Mouse (Mus musculus): Measurements from ENCODE around the gene Flnc. TPM values are rescaled to one million over a fixed set of nuclear protein-coding genes. Genes with fewer than 3 reads are reported as not detected.

Gene Flnc
- polyA plus RNA-seq, 1 experiment: 11.2 TPM

DNA sequence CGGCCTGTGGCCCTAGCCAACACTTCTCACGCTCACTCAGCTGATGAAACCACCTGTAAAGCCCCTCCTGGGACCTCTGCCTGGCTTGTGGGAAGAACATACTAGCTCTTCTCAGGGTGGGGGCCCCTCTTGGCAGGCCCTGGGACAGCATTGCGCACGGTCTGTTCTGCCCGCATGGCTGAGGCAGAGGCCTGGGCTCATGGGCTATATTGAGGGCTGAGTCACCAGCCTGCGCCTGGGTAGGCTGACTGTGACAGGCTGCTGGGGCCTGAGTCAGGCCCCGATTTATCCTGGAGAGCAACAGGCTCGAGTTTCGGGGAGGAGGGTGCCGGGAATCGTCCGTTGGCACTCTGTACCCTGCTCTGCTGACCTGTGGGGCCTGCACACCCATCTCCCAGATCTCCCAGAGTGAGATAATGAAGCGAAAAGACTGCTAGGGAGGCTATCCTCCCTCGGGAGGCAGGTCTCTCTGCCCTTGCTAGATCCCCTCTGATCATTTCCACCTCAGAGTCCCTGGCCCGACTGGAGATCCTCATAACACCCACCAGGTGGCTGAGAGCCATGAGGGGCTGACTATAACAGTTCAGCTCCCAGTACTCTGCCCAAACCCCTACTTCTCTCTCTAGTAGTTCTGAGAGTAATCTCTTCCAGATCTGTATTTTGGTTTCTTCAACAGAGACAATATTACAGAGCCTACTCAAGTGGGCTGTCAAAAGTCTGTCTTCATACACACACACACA is 2.2 kb upstream of the Flnc start:
- H3K4me3 ChIP-seq (replicated peaks; ENCODE audit: extremely low read depth, low read depth, low read length): no peak overlapping the region
- WGBS: 66% methylated on average over 15 of the region's 15 CpGs
- TF ChIP-seq CTCF (IDR thresholded peaks at IDR 0.05; ENCODE audit: insufficient read depth, low read length): no peak
- TF ChIP-seq POLR2A (IDR thresholded peaks at IDR 0.05; ENCODE audit: borderline replicate concordance, extremely low read depth, low read depth, low read length): no peak
- no peak for DNase-seq
- peaks cover 10% of the 10 kb centered on the region; the same call in 1 of the 2 replicates for H3K4me1 ChIP-seq (ENCODE audit: control insufficient read depth, insufficient read depth, low read length)

DNA sequence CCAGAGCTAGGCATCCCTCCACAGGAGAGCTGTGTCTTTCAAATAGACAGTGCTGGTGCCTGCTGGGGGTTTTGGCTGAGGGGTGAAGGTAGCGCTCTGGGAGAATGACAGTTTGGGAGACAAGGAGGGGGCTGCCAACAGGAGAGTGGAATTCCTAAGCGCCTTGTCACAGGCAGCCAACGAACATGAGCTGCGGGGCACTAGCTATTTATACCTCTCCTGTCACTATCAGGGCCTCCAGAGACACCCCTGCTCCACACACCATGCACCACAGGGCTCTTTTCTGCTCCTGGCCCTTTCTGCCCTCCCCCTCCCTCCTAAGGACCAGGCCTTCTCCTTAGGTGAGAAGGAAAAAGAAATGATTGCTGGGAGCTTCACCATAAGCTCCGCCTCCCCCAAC is 1.6 kb upstream of the Flnc start:
- no peak for TF ChIP-seq POLR2A (IDR thresholded peaks at IDR 0.05; ENCODE audit: borderline replicate concordance, extremely low read depth, low read depth, low read length)
- no peak for TF ChIP-seq CTCF (IDR thresholded peaks at IDR 0.05; ENCODE audit: insufficient read depth, low read length)
- Histone ChIP-seq H3K4me1 (ENCODE audit: control insufficient read depth, insufficient read depth, low read length) (peaks cover 10% of the 10 kb centered on the region; the same call in 1 of the 2 replicates), H3K4me3 (replicated peaks; ENCODE audit: extremely low read depth, low read depth, low read length) (no peak overlapping the region)
- DNase-seq: no peak
- WGBS: 47% methylated on average over 5 of the region's 5 CpGs

DNA sequence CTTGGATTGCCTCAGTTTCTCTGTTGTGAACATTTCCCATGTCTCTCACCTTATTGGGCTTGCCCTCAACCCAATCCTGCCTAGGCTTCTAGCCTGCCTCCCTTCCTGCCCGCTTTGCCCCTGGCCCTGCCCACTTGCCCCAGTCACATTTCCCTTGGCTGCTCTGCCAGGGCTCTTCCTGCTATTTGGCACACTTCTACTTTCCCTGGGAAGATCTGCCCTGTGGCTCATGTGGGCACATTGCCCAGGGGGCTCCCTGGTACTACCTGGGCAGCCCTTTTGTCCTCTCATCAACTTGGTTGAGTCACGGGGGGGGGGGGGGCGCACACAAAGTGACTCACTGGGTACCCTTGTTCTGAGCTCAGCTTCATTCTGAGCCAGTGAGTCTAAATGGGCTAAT is 900 bp upstream of the Flnc start:
- no peak overlapping the region for H3K4me3 ChIP-seq (replicated peaks; ENCODE audit: extremely low read depth, low read depth, low read length)
- TF ChIP-seq POLR2A (IDR thresholded peaks at IDR 0.05; ENCODE audit: borderline replicate concordance, extremely low read depth, low read depth, low read length) (no peak), CTCF (IDR thresholded peaks at IDR 0.05; ENCODE audit: insufficient read depth, low read length) (no peak)
- peaks cover 10% of the 10 kb centered on the region; the same call in 1 of the 2 replicates for H3K4me1 ChIP-seq (ENCODE audit: control insufficient read depth, insufficient read depth, low read length)
- DNase-seq: no peak
- WGBS: 42% methylated on average over 3 of the region's 3 CpGs

DNA sequence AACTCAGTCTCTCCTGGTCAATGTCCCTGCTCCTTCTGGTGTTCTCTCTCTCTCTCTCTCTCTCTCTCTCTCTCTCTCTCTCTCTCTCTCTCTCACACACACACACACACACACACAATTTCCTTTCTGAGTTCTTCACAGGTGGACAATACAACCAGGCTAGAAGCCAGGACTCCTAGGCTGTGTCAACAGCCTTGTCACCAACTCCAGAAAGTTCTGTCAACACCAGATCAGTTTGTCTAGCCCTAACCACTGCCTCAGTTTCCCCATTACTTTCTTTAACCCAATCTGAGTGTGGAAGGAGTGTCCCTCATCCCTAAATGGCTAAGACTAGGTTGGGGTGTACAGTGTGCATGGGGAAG is 399 bp upstream of the Flnc start:
- no peak for DNase-seq
- Histone ChIP-seq H3K4me3 (replicated peaks; ENCODE audit: extremely low read depth, low read depth, low read length) (peak overlapping the region; percentile 20), H3K4me1 (ENCODE audit: control insufficient read depth, insufficient read depth, low read length) (peaks cover 10% of the 10 kb centered on the region; the same call in 1 of the 2 replicates)
- TF ChIP-seq CTCF (IDR thresholded peaks at IDR 0.05; ENCODE audit: insufficient read depth, low read length): no peak
- TF ChIP-seq POLR2A (IDR thresholded peaks at IDR 0.05; ENCODE audit: borderline replicate concordance, extremely low read depth, low read depth, low read length): no peak

DNA sequence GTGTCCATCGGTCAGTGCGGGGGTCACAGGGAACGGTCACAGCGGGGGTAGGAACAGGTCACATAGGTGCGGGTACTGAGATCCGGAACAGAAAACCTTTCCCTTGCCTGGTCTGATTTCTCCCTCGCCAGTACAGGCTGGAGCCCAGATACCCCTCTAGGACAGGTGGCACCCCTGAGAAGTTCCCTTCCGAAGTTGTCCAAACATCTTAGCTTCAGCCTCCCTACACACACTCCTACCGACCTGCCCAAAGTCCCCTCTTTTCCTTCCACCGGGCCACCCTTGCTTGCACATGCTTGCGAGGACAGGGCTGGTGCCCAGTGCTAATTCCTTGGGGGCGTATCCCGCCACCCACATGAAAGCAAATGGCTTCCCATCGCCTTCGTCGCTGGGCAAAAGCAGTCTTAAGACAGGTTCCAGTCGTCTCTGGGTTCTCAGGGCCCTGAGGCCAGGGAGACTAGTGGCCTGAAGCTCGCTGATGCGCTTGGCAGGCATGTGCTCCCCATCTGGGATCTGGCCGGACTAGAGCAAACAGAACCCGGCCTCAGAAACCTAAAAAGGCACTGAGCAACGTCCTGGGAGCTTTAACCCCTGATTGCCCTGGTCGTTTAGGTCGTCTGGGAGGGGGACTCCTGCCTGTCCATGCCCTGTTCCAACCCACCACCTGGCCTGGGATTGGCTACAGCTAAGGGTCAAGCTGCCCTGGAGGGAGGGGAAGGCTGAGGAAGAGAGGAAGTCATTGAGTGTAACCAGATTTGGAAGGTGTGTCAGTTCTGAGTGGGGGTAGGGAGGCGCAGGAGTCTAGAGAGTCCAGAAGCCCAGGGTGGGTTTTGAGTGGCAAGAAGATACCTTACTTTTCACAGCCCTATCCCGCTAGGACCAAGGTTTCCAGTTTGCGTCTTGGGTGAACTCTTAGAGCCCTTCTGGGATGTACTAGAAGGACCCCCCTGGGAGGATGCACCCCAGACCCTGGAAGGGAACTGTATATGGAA is 1.0 kb downstream of the Flnc start:
- peak overlapping the region; percentile 62 for H3K4me3 ChIP-seq (replicated peaks; ENCODE audit: extremely low read depth, low read depth, low read length)
- TF ChIP-seq CTCF (IDR thresholded peaks at IDR 0.05; ENCODE audit: insufficient read depth, low read length) (no peak), POLR2A (IDR thresholded peaks at IDR 0.05; ENCODE audit: borderline replicate concordance, extremely low read depth, low read depth, low read length) (no peak)
- DNase-seq: no peak
- 16% methylated on average over 27 of the region's 27 CpGs for WGBS
- H3K4me1 ChIP-seq (ENCODE audit: control insufficient read depth, insufficient read depth, low read length): peaks cover 10% of the 10 kb centered on the region; the same call in 1 of the 2 replicates

DNA sequence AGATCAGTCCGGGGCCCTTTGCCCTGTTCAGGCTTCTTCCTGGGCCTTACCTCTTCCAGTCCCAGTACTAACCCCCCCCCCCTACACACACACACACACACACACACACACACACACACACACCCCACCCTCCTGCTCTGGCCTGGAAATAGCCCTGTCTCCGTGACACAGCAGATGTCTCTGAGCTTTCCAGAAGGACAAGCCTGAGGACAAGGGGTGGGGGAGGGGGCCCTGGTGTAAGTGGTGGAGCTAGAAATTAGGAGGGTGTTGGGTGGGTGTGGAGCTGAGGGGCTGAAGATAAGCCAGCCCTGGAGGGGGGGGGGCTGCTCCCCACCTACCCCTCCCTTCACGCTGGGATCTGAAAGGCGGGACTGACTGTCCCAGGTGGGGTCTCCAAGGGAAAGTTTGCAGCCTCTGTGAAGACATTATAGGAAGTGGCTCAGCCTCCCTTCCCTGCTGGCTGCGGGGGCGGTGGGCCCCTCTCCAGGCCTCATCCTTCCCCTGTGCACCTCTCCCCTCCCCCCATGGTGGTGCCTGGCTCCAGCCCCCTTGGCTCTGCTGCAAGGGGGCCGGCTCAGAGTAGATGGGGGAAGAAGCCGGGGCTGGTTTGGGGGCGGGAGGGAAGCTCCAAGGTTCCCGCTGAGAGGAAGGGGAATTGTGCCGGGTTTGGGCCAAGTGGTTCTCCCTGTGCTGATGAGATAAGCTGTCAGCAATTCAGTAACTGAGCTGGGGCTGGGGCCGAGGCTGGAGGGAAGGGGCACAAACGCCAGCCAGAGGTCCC is 2.0 kb downstream of the Flnc start:
- TF ChIP-seq CTCF (IDR thresholded peaks at IDR 0.05; ENCODE audit: insufficient read depth, low read length): no peak
- no peak for TF ChIP-seq POLR2A (IDR thresholded peaks at IDR 0.05; ENCODE audit: borderline replicate concordance, extremely low read depth, low read depth, low read length)
- DNase-seq: no peak
- Histone ChIP-seq H3K4me3 (replicated peaks; ENCODE audit: extremely low read depth, low read depth, low read length) (no peak overlapping the region), H3K4me1 (ENCODE audit: control insufficient read depth, insufficient read depth, low read length) (peaks cover 10% of the 10 kb centered on the region; the same call in 1 of the 2 replicates)
- WGBS: 28% methylated on average over 13 of the region's 13 CpGs

DNA sequence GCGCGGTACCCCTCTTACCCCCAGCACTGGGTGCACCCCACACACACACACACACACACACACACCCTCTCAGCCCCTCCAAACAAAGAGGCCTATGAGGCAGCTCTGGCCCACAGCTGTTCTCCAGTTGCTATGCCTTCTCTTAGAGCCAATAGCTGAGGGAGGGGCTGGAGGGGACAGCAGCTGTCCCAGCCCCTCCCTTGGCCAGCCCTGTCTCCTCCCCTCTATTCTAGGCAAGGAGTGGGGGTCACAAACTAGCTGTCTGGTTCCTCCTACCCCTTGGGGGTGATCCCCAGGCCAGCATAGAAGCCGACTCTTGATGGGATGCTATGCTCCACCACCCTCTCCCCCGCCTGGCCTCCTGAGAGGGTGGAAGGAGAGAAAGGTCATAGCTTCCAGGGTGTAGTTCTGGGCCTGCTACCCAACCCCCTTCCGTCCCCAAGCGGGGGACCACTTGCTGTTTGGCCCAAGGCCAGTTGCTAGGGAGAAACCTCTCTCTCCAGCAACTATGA is 2.9 kb downstream of the Flnc start:
- Histone ChIP-seq H3K4me3 (replicated peaks; ENCODE audit: extremely low read depth, low read depth, low read length) (no peak overlapping the region), H3K4me1 (ENCODE audit: control insufficient read depth, insufficient read depth, low read length) (peaks cover 10% of the 10 kb centered on the region; the same call in 1 of the 2 replicates)
- 50% methylated on average over 6 of the region's 6 CpGs for WGBS
- no peak for DNase-seq
- TF ChIP-seq CTCF (IDR thresholded peaks at IDR 0.05; ENCODE audit: insufficient read depth, low read length) (no peak), POLR2A (IDR thresholded peaks at IDR 0.05; ENCODE audit: borderline replicate concordance, extremely low read depth, low read depth, low read length) (no peak)

DNA sequence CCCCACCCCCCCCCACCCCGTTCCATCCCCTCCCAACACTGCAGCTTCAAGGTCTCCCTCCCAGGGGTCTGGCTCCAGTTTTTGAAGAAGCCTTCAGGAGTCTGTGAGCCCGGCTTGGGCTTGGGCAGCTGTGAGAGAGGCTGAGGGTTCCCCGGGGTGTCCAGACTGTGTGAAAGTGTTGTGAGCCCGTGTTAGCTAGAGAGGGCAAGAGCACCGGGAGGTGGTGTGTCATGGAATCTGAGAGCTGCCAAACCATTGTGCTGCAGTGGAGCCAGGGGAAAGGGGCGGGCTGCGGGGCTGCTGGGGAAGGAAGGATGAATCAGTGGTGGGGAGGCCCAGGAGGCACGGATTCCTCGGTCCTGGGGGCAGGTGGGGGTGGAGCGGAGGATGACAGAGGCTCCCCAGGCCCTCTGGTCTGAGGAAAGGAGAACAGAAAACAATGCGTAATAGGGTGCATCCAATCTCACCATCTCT is 3.4 kb downstream of the Flnc start:
- DNase-seq: no peak
- WGBS: 18% methylated on average over 11 of the region's 11 CpGs
- Histone ChIP-seq H3K4me1 (ENCODE audit: control insufficient read depth, insufficient read depth, low read length) (peaks cover 10% of the 10 kb centered on the region; the same call in 1 of the 2 replicates), H3K4me3 (replicated peaks; ENCODE audit: extremely low read depth, low read depth, low read length) (no peak overlapping the region)
- TF ChIP-seq POLR2A (IDR thresholded peaks at IDR 0.05; ENCODE audit: borderline replicate concordance, extremely low read depth, low read depth, low read length) (no peak), CTCF (IDR thresholded peaks at IDR 0.05; ENCODE audit: insufficient read depth, low read length) (no peak)
